Mouse (Mus musculus) heart, adult 2 months (tissue): ENCODE measurements around the gene Impad1. TPM values are rescaled to one million over a fixed set of nuclear protein-coding genes. Genes with fewer than 3 reads are reported as not detected.

ENCODE experiments used
- DNase-seq, 2 experiments: peaks; one replicate each; pipeline ENCODE4 v3.0.0; 2021
- H3K27ac ChIP-seq: fragments of 200-600 bp; 2 replicates; pipeline ENCODE4 v1.8.1; 2022
- H3K27me3 ChIP-seq: fragments of 200-500 bp; 2 replicates; pipeline ENCODE4 v1.6.1; 2012; ENCODE audit warnings: mild to moderate bottlenecking, low read length, inconsistent platforms, mixed read lengths; ENCODE audit not compliant: control insufficient read depth, insufficient read depth
- H3K36me3 ChIP-seq: fragments of 200-500 bp; 2 replicates; pipeline ENCODE4 v1.6.1; 2012; ENCODE audit warnings: low read length, inconsistent platforms; ENCODE audit not compliant: control insufficient read depth, insufficient read depth
- H3K4me1 ChIP-seq: fragments of 200-500 bp; 2 replicates; pipeline ENCODE4 v1.6.1; 2011; ENCODE audit warnings: low read length; ENCODE audit not compliant: control insufficient read depth, insufficient read depth
- H3K4me3 ChIP-seq: fragments of 200-600 bp; 2 replicates; pipeline ENCODE4 v1.8.1; 2022
- H3K79me2 ChIP-seq: fragments of 200-500 bp; replicated peaks from 2 replicates; pipeline ENCODE4 v1.6.1; 2012; ENCODE audit warnings: mild to moderate bottlenecking, inconsistent platforms, low read length, moderate library complexity, mixed read lengths; ENCODE audit not compliant: control insufficient read depth, insufficient read depth
- H3K9ac ChIP-seq: fragments of 200-500 bp; 2 replicates; pipeline ENCODE4 v1.6.1; 2012; ENCODE audit warnings: low read depth, mild to moderate bottlenecking, control low read depth, inconsistent platforms, low read length, mixed read lengths
- CTCF ChIP-seq: fragments of 200-600 bp; IDR thresholded peaks from 2 replicates; pipeline ENCODE4 v1.8.1; 2022; ENCODE audit warnings: antibody characterized with exemption, mild to moderate bottlenecking, moderate library complexity
- EP300 ChIP-seq: fragments of 200-500 bp; IDR thresholded peaks from 2 replicates; pipeline ENCODE4 v1.6.1; 2011; ENCODE audit warnings: low read depth, low read length, control low read depth; ENCODE audit not compliant: insufficient read depth
- POLR2A ChIP-seq: fragments of 200-500 bp; IDR thresholded peaks from 2 replicates; pipeline ENCODE4 v1.6.1; 2011; ENCODE audit warnings: mild to moderate bottlenecking, low read depth, low read length, control low read depth; ENCODE audit not compliant: insufficient read depth
- WGBS: fragments of 180-500 bp; shearing (Covaris S2); methylation state at CpG from one replicate; pipeline ENCODE4 v1.1.7; 2018; 5-methylcytosine and 5-hydroxymethylcytosine counted together
- intact Hi-C: fragments of 180-260 bp; cut with DNase I; formaldehyde crosslinking; loops from one replicate; pipeline ENCODE4 v1.15.1; 2025
- polyA plus RNA-seq: library from polyadenylated mRNA; depleted of rRNA; stranded (reverse); fragments of >200 nt; gene quantifications from 2 replicates; pipeline ENCODE4 v1.2.3, GENCODE M21; 2012
- total RNA-seq, 2 experiments: library from RNA; stranded (reverse); gene quantifications; 2 replicates each; pipeline ENCODE4 v1.2.3; 2021

Gene Impad1
- total and polyA plus RNA-seq, 3 experiments = 7.5 to 23.6 (median 21.1) TPM

DNA sequence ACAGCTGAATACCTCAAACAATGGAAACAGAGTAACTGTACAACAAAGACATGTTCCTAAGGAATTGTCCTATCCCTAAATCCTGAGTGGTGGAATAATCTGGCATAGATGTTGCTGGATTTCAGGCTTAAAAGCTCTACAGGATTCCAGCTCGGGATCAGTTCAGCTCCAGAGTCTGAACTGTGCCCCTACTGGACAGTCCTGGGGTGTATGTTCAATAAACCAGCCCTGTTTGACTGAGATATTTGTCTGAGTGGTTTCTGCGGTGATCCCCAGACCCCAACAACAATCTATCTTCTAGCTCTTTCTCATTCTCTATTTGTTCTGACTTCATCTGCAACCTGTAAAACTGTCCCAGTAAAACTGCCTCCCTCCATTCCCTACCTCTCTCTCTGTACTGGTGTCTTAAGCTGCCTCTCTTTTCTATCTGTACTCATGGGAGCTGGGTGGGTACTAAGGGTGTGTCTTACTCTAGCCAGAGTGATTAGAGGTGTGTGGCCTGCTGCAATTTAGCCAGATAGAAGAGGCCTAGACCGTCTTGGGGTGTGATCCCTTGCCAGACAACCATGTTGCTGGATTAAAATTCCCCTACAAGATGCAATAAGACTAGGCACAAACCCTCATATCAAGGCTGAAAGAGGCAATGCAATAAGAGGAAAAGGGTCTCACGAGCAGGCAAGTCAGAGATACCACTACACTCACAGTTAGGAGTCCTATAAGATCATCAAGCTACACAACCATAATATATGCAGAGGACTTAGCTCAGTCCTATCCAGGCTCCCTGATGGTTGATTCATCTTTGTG is 10.1 kb downstream of the Impad1 start:
- H3K27me3 ChIP-seq = no peaks in the 10 kb centered on the region
- H3K9ac ChIP-seq = no peak overlapping the region
- TF ChIP-seq CTCF = no peak
- 95% methylated on average over 4 of the region's 4 CpGs for WGBS
- no peak overlapping the region for H3K4me3 ChIP-seq
- H3K4me1 ChIP-seq = no peaks in the 10 kb centered on the region
- H3K36me3 ChIP-seq = no peaks in the 10 kb centered on the region; the same call in 1 of the 2 replicates
- H3K27ac ChIP-seq = no peak overlapping the region
- no peak for DNase-seq
- H3K79me2 ChIP-seq = peaks cover 4% of the 10 kb centered on the region; the same call in 1 of the 2 replicates
- intact Hi-C loops = no loop called here

DNA sequence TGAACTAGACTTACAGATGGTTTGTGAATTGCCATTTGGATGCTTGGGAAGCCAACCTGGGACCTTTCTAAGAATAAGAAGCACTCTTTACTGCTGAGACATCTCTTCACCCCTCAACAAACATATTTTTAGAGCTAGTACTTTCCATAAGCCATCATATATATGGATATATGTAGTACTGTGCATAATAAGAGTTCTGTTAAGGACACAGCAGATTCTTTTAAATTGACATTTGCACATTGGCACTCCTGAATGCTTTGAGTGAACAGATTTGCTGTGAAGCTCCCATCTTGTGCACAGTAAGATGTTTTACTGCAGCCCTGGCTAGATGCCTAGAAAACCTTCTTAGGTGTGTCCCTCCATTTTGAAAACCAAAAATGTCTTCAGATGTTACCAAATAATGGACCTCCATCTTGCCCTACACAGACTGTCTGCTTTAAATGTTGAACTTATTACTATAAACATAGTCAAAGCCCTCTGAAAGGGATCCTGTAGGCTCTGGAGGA is 13.8 kb downstream of the Impad1 start:
- no peaks in the 10 kb centered on the region for H3K27me3 ChIP-seq
- H3K27ac ChIP-seq = no peak overlapping the region
- no peak overlapping the region for H3K9ac ChIP-seq
- peaks cover 4% of the 10 kb centered on the region; the same call in 1 of the 2 replicates for H3K79me2 ChIP-seq
- DNase-seq = no peak
- intact Hi-C loops = no loop called here
- H3K4me3 ChIP-seq = no peak overlapping the region
- H3K4me1 ChIP-seq = no peaks in the 10 kb centered on the region
- peaks cover 6% of the 10 kb centered on the region for H3K36me3 ChIP-seq
- no peak for TF ChIP-seq EP300
- TF ChIP-seq CTCF = no peak
- TF ChIP-seq POLR2A = no peak

DNA sequence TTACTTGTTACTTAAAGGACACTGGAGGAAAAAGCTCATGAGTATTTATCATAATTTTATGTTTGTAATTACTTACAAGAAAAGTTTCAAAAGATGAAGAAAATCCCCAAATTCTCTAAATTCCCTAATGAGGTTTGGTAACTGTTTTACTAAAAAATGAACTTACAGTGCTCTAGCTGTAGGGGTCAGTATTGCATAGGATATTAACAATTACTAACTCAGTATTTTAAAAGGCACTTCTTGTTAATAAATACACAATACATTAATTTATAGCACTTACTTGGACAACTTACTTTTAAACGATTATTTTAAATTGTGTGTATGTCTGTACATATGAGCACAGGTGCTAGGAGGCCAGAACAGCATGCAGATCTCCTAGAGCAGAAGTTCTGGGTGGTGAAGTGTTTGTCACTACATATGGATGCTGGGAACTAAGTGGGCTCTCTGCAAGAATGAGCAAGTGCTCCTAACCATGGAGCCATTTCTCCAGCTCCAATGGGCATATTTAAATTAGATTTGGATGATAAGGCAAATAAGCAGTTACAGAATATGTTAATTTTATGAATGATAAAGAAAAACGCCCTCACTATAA is 21.5 kb downstream of the Impad1 start:
- H3K79me2 ChIP-seq = no peaks in the 10 kb centered on the region
- no peaks in the 10 kb centered on the region for H3K27me3 ChIP-seq
- DNase-seq = no peak
- no peaks in the 10 kb centered on the region for H3K4me1 ChIP-seq
- intact Hi-C loops = no loop called here
- H3K9ac ChIP-seq = no peak overlapping the region
- H3K27ac ChIP-seq = no peak overlapping the region
- no peak overlapping the region for H3K4me3 ChIP-seq
- WGBS = 63% methylated on average over 2 of the region's 2 CpGs
- TF ChIP-seq POLR2A = no peak
- TF ChIP-seq EP300 = no peak
- peak; percentile 89 for TF ChIP-seq CTCF
- H3K36me3 ChIP-seq = peaks cover 5% of the 10 kb centered on the region

DNA sequence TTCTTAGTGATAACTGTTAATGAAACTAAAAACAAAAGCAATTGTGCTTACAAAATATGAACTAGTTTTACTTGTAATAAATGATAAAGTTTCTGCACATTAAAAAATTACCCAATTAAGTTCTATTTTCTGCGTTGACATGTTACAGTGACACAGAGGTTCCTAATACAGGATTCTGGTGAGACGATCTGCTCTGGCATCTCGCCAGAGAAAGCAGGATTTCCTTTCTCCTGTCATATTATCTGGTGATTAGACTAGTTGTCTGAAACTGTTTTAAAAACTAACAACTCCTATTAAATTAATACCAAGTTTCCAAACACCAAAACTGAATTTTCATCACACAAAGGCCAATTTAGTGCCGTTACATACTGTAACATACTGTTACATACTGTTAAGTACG is 27.3 kb downstream of the Impad1 start:
- H3K4me1 ChIP-seq = peaks cover 1% of the 10 kb centered on the region; the same call in 1 of the 2 replicates
- 48% methylated on average over 5 of the region's 5 CpGs for WGBS
- H3K27ac ChIP-seq = no peak overlapping the region
- peaks cover 1% of the 10 kb centered on the region for H3K36me3 ChIP-seq
- no peaks in the 10 kb centered on the region for H3K27me3 ChIP-seq
- intact Hi-C loops = no loop called here
- H3K4me3 ChIP-seq = no peak overlapping the region
- TF ChIP-seq CTCF = no peak
- no peak for TF ChIP-seq POLR2A
- TF ChIP-seq EP300 = no peak
- DNase-seq = no peak
- H3K9ac ChIP-seq = no peak overlapping the region
- no peaks in the 10 kb centered on the region for H3K79me2 ChIP-seq

DNA sequence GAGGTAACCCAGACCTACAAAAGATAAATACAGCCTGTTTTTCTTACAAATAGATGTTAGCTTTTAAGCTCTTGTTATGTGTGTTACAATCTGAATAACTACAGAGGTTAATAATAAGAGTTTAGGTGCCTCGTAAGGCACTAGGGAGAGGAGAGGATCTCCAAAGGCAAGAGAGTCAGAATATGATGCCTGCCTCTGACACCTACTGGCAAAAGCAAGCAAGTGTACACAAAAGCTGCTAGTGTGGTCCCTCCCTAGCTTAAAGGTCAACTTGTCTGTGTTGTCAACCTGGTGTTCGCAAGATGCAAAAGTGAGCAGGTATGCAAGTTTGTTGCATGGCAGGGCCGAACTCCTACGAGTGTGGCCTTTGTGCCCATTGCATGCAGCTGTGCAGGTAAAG is 34.8 kb downstream of the Impad1 start:
- DNase-seq = no peak
- Histone ChIP-seq H3K27ac (no peak overlapping the region), H3K36me3 (no peaks in the 10 kb centered on the region), H3K79me2 (no peaks in the 10 kb centered on the region), H3K4me1 (no peaks in the 10 kb centered on the region), H3K27me3 (no peaks in the 10 kb centered on the region), H3K4me3 (no peak overlapping the region), H3K9ac (no peak overlapping the region)
- intact Hi-C loops = no loop called here
- 0 out of 2 replicates have a peak, but pooled peaks have one; percentile 16 for TF ChIP-seq CTCF
- no peak for TF ChIP-seq EP300
- 87% methylated on average over 4 of the region's 4 CpGs for WGBS

DNA sequence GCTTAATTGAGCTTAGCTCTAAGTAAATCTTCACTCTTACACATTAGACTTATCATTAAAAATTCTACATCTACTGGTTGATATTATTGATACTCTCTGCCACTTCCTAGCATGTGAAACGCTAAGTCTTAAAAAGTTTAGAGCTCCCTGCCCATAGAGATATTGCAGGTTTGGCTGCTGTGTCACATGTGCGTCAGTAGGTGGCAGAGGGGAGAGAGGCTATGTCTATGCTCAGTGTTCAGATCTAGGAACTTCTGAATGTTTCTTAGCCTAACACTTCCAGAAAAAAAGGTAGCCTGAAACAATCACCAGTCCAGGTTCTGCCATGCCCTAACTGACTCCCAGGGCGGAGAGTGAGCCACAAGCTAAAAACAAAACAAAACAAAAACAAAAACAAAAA is 63.7 kb downstream of the Impad1 start:
- 45% methylated on average over 3 of the region's 3 CpGs for WGBS
- no peaks in the 10 kb centered on the region for H3K79me2 ChIP-seq
- intact Hi-C loops = no loop called here
- no peaks in the 10 kb centered on the region for H3K4me1 ChIP-seq
- no peak overlapping the region for H3K9ac ChIP-seq
- no peak for DNase-seq
- H3K4me3 ChIP-seq = no peak overlapping the region
- H3K36me3 ChIP-seq = no peaks in the 10 kb centered on the region
- H3K27me3 ChIP-seq = no peaks in the 10 kb centered on the region
- TF ChIP-seq CTCF (peak; percentile 60), EP300 (no peak)
- no peak overlapping the region for H3K27ac ChIP-seq
